Mouse (Mus musculus): Measurements from ENCODE around the gene Saxo1.
A peak's percentile ranks its signal among the peaks of the same experiment; 100 is the strongest.

The Saxo1 gene

DNA sequence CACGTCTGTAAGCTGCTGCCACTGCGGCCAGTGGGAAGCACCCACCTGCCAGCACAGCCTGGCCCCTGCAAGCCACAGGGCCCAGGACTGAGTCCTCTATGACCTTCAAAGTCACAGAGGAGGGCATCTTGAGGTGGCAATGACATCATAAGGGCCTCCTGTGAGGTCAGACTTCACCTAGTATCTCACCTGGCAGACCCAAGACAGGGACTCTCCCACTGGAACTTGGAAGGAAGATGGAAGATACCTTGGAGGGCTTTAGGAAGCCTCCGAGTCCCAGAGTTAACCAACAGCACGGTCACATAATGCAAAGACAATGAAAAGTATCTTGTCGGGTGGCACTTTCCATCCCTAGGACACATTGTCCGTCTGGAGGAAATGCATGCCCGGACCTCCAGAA, at the start of gene Saxo1:
Gene Saxo1 (minus strand): TSS at position 101 of the 400 bp plus-strand sequence.
- DNase-seq = no peak

DNA sequence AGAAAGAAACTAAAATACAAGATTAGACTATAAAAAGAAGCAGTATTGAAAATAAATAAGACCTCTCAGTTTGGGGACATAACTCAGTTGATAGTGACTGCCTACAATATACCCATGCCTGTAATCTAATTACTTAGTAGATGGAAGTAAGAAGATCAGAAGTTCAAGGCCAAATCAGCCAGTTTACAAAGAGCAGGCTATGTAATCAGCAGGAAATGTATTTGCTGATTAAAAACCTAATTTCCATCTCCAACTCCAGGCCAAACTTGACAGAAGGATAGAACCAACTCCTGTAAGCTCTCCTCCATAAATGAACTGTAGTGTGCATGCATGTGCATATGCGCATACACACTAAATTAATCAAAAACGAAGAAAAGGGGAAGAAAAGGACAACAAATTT, 33.2 kb upstream of the Saxo1 start:
- no peak for DNase-seq

DNA sequence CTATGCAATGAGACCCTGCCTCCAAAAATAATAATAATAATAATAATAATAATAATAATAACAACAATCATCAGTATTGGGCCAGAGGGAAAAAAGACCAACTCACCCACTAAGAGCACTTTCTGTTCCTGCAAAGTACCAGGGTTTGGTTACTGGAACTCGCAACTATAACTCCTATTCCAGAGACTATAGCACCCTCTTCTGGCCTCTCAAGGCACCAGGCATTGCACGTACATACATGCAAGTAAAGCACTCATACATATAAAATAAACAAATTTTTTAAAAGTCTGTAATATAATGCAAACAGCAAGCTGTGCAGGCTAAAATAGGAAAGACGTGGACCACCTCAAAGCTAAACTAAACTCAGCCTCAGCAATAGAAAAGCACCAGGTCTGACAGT, 30.1 kb upstream of the Saxo1 start:
- no peak for DNase-seq

DNA sequence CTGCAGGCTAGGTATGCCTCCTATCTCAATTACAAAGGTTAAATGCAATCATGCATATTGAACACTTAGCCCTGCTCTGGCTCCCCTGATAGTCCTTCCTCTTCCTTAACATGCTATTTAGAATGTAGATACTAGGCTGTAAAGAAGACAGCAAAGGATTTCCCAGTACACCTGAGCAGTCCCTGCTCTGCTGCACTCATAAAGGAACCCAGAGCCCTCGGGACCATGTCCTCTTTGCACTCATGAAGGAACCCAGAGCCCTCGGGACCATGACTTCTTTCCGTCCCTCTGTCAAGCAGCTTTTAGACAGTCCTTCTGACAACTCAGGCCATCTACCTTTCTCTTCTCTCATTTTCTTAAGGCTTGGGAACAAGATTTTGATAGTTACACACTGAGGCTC, 22.5 kb upstream of the Saxo1 start:
- no peak for DNase-seq

DNA sequence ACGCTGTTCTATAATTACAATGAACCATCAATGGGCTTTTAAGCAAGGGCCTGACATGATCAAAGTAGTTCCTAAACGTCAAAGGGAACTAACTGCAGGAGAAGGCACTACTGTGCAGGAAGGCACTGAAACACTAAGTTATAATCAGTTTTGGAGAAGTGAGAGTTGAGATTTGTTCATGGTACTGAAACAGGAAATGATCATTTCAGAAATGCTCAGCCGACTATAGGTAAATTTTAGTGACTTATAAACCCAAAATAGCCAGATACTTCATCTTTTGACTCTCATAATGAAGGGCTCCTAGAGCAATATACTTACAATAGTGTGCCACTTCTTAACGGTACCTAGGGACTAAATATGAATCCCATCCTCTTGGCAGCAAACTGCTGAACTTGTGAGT, 21.9 kb upstream of the Saxo1 start:
- DNase-seq = no peak

DNA sequence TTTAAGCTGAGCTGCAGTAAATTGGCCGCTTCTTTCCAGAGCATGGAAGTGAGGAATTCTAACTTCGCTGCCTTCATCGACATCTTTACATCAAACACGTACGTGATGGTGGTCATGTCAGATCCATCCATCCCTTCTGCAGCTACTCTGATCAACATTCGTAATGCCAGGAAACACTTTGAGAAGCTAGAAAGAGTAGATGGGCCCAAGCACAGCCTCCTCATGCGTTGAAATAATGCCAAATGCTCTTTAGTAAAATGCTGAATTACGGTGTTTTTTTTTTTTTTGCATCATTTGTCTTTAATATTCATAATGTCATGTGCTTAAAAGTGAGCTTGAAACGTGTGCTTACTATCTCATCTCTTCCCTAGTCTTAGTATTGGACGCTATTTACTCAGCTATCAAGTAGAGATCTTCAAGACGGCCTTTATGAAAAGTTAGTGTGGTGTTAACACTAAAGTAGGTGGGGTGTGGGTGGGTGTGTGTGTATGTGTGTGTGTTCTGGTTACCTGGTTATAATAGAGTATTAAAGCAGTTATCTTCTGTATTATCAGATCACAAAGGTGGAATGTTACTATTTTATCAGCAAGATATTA, 18.6 kb upstream of the Saxo1 start:
- DNase-seq = no peak

DNA sequence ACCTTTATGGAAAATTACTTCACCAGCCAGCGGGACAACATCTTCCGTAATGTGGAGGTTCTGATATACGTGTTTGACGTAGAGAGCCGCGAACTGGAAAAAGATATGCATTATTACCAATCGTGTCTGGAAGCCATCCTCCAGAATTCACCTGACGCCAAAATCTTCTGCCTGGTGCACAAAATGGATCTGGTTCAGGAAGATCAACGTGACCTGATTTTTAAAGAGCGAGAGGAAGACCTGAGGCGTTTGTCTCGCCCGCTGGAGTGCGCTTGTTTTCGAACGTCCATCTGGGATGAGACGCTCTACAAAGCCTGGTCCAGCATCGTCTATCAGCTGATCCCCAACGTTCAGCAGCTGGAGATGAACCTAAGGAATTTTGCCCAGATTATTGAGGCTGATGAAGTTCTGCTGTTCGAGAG, 18.0 kb upstream of the Saxo1 start:
- peak; percentile 37 for DNase-seq

DNA sequence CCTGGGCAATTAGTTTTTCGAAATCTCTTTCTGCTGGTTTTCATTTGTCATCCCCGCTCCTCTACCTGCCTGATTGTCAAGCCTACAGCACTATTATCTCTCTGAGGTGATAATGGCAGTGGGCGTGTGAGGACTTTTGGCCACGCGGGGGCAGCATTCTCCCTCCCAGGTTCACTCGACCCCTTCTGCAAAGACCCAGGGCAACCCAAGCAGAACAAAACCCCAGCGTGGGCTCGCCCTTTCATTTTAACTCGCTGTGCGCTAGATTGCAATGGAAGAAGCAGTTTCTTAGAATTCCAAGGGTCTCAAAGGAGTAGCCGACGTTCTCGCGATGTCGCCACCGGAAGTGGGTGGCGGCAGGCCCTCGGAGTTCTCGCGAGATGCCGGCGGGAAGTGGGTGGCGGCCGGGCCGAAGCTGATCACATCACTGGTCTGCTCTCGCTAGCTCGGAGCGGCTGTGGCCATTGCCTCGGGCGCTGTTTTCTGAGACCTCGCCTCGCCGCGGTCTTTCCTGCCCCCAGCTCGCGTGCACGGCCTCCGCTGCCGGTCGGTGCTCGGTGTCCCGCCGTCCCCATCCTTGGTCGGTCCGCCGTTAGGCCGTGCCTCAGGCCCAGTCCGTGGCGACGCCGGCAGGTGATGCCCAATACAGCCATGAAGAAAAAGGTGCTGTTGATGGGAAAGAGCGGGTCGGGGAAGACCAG, 17.3 kb upstream of the Saxo1 start, which contains the start of gene Rraga:
Gene Rraga (plus strand): TSS at position 386 of the 701 bp plus-strand sequence.
- peak; percentile 98 for DNase-seq

DNA sequence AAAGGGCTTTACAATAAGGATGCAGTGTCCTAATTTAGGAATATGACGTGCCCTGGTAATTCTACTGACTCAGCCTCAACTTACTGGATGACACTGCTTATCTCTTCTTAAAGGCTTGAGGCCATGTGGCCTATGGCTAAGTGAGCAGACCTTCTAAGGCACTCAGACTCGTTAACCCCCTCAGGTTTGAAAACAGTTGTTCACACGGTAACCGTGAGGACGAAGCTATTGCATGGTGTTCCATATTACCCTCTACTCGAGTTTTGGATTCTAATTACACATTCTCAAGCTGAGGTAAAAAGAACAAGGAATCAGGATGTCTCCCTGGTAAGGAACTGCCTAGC, 16.8 kb upstream of the Saxo1 start:
- no peak for DNase-seq

DNA sequence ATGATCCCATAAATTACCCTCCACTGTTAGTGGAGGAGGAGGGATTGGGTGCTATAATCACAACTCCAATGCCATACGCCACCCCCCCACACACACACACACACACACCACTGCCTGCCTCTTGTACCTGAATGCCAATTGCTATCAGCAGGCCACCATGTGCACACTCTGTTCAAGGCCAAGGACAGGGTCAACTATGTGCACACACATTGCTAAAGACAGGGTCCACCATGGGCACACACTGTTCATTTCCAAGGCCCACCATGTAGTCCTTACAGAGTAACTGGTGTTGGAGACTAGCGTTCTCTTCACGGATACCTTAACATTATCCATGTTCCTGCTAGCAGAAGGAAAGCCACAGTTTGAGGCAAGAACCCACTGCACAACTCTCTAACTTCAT, 2.9 kb upstream of the Saxo1 start:
- DNase-seq = no peak

DNA sequence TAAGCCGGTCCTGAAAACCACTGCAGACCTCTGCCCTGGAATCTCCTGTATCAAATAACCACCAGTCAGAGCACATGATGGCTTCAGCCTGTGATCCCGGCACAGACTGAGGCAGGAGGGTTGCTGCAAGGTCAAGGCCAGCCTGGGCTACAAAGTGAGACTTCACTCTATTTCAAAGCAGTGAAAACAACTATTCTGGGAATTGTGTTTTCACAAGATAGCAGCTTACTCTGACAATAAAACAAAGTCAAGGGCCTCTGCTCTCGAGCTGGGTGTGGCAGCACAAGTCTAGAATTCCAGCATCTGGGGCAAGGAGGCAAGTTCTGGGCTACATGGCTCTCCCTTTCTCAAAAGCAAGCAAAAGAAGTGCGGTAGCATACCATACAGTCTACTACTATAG, 878 bp upstream of the Saxo1 start:
- no peak for DNase-seq

DNA sequence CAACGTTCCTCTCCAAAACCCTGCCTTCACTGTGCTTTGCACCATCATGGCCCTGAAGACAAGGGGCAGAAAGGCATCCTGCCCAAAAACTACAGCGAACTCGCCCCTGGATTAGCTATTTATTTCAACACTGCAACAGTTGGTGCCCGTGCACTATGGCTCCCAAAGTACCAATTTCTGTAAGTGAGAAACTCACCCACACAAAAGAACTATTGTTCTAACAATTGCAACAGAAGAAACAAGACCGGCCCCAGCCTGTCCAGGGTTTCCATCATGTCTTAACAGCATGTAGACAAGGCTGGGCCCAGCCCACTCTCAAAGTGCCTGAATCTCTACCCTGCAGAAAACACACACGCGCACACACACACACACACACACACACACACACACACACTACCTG, 757 bp downstream of the Saxo1 start:
- no peak for DNase-seq

DNA sequence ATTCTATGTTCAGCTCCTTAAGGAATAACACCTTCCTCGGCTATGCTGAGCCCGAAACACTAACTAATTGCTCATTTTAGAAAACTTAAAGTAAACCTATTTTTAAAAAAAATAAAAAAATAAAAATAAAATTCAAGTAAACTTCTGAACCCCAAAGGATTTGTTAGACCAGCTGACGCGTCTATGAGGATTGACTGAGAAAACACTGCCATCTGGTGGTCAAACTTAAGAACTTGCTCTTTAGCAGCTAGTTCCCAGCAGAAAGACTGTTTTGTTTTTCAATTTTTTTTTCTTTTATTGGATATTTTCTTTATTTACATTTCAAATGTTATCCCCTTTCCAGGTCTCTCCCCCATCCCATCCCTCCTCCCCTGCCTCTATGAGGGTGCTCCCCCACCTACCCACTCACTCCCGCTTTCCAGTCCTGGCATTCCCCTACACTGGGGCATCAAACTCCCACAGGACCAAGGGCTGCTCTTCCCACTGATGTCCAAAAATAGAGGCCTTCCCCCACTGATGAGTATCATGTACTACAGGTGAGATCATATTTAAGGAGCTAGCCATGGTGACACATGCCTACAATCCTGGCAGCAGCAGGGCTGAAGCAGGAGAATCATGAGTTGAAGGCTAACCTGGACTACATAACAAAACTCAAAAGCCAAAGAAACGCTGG, 3.0 kb downstream of the Saxo1 start:
- DNase-seq = peak; percentile 35

DNA sequence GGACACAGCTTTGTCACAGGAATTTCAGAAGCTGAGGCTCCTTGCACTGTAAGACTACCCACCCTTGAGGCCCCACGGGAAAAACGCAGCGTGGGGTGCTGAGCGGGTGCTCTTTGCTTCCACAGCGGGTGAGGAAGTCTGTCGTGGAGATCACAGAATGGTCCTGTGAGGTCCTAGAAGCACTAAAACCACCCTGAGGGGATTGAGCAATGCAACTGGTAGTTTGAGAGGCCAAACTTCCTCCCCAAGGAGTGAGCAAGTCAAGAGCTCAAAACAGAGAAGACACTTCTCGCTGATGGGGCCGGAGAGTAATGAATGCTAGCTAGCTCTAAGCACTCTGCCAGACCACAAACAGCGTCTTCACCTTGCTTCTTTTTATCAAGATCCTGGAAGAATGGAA, 9.8 kb downstream of the Saxo1 start:
- no peak for DNase-seq

DNA sequence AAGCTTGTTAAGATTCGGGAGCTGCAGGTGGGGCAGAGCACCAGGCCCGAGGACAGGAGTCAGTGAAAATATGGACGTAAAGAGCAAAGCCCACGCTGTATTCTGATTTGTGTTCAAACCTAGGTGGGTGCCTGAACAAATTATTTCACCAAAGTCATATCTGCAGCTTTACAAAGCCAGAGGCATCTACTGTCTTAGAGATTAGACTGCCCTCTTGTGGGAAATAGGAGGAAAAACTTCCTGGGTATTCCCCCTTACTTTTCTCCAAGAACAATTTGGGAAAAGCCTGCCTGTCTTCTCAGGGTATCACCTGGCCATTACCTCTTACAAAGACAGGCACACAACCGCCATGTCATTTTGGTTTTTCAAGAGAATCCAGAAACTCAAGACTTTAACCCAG, 12.5 kb downstream of the Saxo1 start:
- no peak for DNase-seq

DNA sequence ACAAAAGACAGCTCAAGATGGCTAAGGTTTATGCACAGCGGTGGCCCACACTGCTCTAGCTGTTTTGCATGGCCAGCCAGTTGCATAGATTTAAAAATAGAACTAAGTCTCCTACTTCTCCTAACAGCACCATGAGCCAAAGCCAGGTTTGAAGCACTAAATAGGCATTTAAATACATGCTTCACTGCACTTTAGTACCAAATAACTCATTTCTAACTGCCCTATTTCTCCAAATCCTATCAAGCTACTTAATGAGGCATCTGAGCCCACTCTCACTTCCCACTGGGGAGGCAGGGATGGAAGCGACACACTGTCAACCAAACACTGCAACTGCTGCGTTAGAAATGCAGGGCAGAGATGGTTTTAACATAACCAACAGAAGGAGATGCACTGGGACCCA, 14.1 kb downstream of the Saxo1 start:
- DNase-seq = no peak

DNA sequence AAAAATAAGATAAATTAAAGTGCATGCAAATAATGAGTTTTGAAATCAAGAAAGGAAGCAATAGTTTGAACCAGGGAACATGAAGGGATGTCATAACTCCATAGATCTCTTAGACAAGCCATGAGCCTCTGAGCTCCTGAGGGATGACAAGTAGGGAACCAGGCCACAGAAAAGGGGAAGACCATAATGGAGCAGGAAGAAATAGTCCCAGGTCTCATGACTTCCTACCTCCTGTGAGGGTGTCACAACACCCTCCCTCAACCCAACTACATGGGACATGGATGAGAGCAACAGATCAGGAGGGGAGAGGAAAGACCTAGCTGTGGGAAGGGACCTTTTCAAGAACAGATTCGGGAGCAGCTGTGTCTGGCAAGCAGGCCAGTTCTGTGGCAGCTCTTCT, 16.6 kb downstream of the Saxo1 start:
- DNase-seq = no peak

DNA sequence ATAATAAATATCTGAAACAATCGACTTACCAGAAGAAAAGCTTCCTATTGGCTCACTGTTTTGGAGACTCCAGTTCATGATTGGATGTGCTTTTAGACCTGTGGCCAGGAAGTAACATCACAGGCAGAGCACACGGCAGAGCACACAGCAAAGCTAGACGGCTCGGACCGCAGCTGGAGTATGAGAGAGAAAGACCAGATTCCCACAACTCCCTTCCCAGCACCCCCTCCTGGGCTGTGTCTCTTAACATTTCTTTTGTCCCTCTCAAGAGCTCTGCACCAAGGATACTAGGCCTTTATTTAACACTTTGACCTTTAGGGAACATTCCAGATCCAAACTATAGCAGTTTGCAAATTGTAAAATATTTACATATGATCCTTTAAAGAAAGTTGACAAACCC, 19.2 kb downstream of the Saxo1 start:
- no peak for DNase-seq

DNA sequence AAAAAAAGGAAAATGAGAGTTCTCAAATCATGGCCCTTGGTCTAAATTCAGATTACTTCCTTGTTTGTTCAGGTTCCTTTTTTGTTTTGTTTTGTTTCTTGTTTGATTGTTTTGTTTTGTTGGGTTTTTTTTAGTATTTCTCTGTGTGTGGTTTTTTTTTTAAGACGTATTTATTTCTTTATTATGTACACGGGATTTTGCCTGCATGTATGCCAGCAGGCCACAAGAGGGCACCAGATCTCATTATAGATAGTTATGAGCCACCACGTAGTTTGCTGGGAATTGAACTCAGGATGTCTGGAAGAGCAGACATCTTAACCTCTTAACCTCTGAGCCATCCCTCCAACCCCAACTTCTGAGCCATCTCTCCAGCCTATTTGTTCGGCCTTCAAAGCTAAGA, 20.2 kb downstream of the Saxo1 start:
- DNase-seq = peak; percentile 48

DNA sequence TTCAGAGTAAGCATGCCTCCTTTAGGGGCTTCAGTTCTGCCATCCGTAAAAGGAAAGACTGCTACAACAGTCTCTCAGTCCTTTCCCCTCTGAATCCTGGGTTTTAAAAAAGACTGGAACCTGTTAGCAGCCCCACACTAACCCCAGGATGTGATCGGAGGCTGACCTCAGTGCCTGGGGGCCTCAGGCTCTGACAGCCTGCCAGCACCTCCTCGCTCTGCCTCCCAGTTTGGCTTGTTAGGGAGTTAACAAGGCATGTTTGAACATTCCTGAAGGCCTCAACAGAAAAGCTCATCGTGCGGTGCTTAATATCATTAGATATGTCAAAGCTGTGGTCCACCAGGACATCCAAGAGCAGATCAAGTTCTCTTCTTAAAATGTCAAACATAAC, 24.0 kb downstream of the Saxo1 start:
- DNase-seq = no peak

DNA sequence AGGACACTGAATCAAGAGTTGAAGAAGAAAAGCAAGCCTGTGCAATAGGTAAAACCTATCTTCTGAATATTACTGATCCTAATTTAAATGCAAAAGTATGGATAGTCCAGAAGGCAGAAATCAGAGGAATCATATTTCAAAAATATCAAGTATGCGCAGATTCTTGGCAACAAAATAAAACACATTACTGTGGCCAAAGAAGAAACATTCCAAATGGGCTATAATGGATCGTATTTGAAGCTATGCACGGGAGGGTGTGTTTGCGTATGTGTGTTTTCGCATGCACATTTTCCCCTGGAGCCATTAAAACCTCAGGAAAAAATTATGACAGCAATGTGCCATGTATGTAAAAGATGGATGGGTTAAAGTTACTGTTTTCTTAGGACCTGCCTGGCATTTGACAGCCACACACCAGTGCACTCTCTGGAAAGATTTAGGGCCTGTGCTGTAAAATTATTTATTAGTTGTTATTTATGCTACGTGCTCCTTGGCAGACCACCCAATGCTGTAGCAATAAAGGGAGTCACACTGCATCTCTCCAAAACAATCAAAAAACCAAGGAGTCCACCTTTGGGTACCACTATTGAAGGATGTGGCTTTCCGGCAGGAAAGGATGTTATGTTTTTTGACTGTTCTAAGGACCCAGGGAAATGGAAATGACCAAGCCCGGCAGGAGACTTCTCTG, 24.6 kb downstream of the Saxo1 start:
- DNase-seq = no peak

DNA sequence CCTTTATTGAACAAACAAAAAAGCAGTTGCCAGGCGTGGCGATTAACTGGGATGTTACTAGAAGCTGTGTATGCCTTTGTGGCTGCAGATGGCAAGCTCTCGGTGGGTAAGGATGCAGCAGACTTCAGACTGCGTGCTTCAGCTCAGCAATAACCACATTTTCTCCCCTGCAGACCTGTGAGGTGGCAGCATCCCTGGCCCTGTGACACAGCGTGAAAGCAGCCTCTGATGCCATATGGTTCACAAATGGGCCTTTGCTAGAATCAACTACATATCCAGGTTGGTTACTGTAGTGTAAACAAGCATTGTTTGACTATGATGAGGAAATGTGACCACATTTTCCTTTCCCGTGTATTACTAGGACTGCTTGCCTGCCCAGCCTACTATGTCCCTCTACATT, 29.0 kb downstream of the Saxo1 start:
- no peak for DNase-seq

DNA sequence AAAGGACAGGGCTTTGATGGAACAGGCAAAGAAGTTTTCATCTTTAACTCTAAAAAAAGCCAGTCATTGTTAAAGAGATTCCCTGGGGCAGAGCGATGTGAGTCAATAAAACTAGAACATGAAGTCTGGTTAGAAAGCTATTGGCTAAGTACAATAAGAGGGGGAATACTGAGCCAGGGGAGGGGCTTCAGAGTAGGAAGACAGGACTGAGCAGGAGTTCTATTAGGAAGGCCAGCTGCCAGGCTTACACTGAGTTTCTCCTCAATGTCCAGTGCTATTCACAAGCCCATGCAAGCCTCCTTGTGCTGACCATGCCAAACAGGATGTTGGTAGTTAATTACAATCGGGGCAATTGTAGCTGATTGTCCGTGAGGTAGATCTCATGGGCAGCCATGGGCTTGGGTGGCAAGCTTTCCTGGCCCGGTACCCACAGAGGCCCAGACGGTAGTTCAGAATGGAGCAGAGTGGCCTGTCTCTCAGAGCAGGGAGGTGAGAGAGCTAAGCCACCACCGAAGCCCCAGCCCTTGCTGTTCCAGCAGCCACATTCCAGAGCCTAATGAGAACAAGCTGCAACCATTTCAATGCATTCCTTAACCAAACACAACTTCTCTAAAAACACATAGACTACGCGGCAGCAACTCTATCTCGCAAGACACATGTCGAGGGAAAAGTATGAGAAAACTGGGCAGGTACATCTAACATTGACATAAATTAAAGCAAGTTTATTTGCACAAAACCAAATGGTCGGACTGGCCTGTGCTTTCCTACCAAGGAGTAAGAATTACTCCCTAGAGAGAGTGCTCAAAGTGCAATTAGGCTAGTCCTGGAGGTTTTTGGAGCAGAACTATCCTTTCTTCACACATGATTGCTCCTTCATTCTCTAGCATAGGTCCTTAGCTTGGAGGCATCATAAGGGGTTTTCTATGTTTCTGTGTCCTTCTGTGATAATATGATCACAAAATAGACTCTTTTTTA, 30.7 kb downstream of the Saxo1 start:
- peak; percentile 47 for DNase-seq
